ENCODE assay signal across 8 mouse cellular contexts in the genomic region with DNA sequence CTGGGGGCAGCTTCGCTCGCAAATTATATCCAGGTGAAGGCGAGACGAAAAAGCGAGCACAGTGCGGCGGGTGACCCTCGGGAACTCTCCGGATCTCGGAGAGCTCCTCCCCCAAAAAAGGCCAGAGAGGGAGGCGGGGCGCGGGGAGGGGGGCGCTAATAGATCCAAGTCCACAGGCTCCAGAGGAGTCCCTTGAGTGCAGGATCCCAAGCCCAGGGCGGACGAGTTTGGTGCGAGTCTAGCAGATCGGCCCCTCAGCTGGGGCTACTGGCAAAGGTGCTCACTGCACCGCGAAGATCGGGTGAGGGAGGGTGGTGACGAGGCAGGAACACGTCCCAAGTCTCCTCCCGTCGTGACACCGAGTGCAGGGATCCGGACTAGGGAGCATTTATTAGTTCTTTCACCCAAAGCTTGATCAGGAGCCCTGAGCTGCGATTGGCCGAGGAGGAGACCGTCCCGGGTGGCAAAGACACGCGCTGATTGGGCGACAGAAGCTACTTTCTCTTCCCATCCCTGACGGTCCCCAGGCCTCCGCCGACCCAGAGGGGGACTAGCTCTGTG. TPM values are rescaled to one million over a fixed set of nuclear protein-coding genes. Genes with fewer than 3 reads are reported as not detected.
DNase-seq lines count a peak whose midpoint lies in the region; ATAC-seq lines count a peak whose summit lies in the region.

A gene (minus strand): TSS at position 384 of the 561 bp plus-strand sequence.

- peak; percentile 25; the same call in 1 of the 2 replicates for ATAC-seq in megakaryocyte-erythroid progenitor cell, adult 5-6 weeks (replicated peaks; ENCODE audit: low FRiP score, low TSS enrichment, poor library complexity, severe bottlenecking)
- ATAC-seq in erythroid progenitor cell, adult 5-6 weeks (replicated peaks; ENCODE audit: low FRiP score, poor library complexity, severe bottlenecking): no peak

- peak; percentile 86 for DNase-seq in left cerebral cortex, postnatal 4 days
- DNase-seq in left cerebral cortex, postnatal 25 days (ENCODE audit: low spot score in 2 of 2): no peak
- peak; percentile 50 to 57 for DNase-seq in cerebellum, postnatal 25 days
- DNase-seq in heart, postnatal 4 days: peak; percentile 13
- DNase-seq in spleen, postnatal 14 days (ENCODE audit: low spot score in 2 of 2): no peak
- DNase-seq in ovary, adult 18-20 months (ENCODE audit: low spot score): no peak

- intact Hi-C loops in left cerebral cortex, postnatal 4 days (cut with DNase I): loop anchor here (10.0 kb wide), 1 partner anchor 222 kb away; no protein-coding TSS in a partner anchor
- intact Hi-C loops in left cerebral cortex, postnatal 25 days (cut with DNase I): no loop called here

RNA-seq across cellular contexts. Expression of the gene that starts here (rescaled TPM):
- not detected for total RNA-seq in left cerebral cortex, postnatal 4 days (2021)
- total RNA-seq in left cerebral cortex, postnatal 25 days (2021): not detected
- under 1 TPM in 1 of 2 experiments, not detected in 1; 0.11 TPM for total RNA-seq in heart, postnatal 4 days (2021)
- total RNA-seq in megakaryocyte-erythroid progenitor cell, adult 5-6 weeks (2014; fragmentation: Nextera tagmentation): not detected in 2 replicates
- total RNA-seq in megakaryocyte-erythroid progenitor cell, adult 5-6 weeks (2017): not detected in 2 replicates
- total RNA-seq in erythroid progenitor cell, adult 5-6 weeks (2015; ENCODE audit: low replicate concordance): not detected in 2 replicates
- total RNA-seq in erythroid progenitor cell, adult 5-6 weeks (2017; ENCODE audit: low replicate concordance): not detected in 2 replicates

Comparison
In these comparisons a context has a peak if more than half of its experiments do, and no peak if none do; other contexts are left out.
1. Peak in DNase-seq in left cerebral cortex, postnatal 4 days; RNA of the gene not detected or under 1 TPM.
2. Peak in DNase-seq in heart, postnatal 4 days; RNA of the gene not detected or under 1 TPM.
3. Peak in ATAC-seq in megakaryocyte-erythroid progenitor cell, adult 5-6 weeks; RNA of the gene not detected or under 1 TPM.
4. DNase-seq: peak in cerebellum, postnatal 25 days (2 of 2); none in left cerebral cortex, postnatal 25 days (0 of 2), spleen, postnatal 14 days (0 of 2) and ovary, adult 18-20 months (single experiment).